Mouse (Mus musculus) T-cell, adult 66 days (primary cell): ENCODE measurements around the gene Anxa9. TPM values are rescaled to one million over a fixed set of nuclear protein-coding genes. Genes with fewer than 3 reads are reported as not detected.

ENCODE experiments used
- total RNA-seq, 2 experiments: library from RNA; stranded (reverse); gene quantifications; 3 replicates in 1 of 2; 4 replicates in 1 of 2; pipeline ENCODE4 v1.2.4; 2023

The Anxa9 gene
- total RNA-seq, result under 1 TPM; 0.38 to 0.71 TPM

DNA sequence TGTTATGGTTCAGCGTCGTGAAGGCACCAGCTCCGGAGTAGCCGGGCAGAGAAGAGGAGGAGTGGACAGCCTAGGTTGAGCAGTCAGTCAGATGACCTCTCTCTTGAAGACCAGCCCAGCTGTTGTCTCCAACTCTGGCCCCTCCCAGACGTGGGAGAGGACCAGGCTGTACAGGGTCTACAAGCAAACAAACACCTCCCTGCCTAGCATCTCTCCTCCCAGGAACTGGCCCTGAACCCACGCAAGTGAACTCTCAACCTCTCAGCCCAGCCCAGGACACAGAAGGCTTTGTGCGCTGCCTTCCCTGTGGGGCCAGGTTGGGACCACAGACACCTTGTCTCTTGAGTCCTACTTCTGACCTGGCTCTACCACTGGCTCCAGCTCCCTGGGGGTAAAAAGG is at the start of gene Anxa9:
TSS of gene Anxa9 (minus strand) at position 77 of the 400 bp plus-strand sequence.

DNA sequence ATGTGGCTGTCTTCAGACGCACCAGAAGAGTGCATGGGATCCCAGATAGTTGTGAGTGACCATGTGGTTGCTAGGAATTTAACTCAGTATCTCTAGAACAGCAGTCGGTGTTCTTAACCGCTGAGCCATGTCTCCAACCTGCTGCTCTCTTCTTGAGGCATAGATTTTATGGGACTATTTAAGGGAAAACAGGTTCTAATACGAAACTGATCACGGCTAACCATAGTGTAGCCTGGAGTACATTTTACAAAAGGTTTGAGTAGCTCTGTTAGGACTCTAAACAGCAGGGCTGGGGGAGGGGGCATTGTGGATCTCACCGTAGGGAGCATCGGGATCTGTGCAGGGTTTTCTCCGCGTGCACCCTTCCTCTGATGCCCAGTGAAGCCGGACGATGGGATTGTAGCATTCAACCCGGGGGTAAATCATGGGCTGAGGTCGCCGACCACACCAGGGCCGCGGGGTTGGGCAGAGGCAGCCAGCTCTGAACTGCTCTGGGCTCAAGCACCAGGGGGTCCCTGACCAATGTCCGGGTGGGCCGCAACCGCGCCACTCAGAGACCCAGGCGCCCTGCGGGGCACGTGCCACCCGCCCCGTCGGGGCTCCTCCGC is 7.6 kb upstream of the Anxa9 start, which contains the start of gene Cers2:
TSS of gene Cers2 (plus strand) at position 306 of the 608 bp plus-strand sequence.

DNA sequence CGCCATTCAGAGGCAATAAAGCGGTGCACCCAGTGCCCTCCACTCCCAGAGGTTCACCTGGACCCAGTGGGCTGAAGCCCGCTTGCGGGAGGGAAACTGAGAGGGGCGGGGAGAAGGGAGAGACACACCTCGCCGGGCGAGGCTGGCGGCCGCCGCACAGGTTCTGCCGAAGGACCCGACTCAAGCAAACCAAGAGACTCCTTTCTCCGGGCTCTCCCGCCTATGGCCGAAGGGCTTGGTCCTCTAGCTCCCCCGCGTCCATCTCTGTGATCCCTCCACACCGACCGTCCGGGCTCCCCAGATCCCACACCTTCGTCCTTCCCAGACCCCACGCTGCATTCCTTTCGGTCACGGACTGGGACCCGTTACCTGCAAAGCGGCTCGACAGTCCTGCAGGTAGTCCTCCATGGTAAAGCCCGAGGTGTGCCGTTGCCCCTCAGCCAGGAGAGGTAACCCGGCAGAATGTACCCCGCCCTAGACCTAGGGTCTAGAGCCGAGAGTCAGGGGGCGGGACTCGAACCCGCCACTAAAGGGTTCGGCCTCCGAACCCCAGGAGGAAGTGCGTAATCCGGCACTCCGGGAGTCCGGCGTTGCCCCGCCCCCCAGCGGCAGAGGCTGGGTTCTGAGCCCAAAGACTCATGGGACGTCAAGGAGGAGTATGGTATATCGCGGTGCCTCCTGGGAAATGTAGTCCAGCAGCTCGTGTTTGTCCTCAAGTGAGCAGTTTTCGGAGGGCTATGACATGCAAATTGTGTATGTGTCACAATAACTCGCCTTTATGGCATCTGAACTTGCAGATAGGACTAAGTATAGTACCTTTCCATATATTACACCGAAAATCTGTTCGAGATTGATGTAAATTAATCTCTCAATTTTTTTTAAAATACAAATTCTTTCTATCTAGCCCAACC is 25.5 kb downstream of the Anxa9 start, which contains the start of the genes Mindy1 and Prune1:
TSS of gene Mindy1 (plus strand) at position 130 of the 911 bp plus-strand sequence.
TSS of gene Prune1 (minus strand) at position 861 of the 911 bp plus-strand sequence.

GRCm38 (mm10) chr3:95250783-95251424 is 56.1 kb downstream of the Anxa9 start, which contains the start of gene Bnipl:
TSS of gene Bnipl (minus strand) at chr3:95251193.

Other genes starting within 250 kb of the Anxa9 start
- 10 to 100 TPM; 50.7 to 51.1 TPM for gene Pip5k1a, start 200.2 kb downstream of the Anxa9 start, total RNA-seq
- gene Vps72, start 196.2 kb downstream of the Anxa9 start, total RNA-seq, result 10 to 100 TPM; 52.0 to 60.6 TPM
- 1 to 10 TPM; 1.8 to 2.5 TPM for gene Tmod4, start 182.7 kb downstream of the Anxa9 start, total RNA-seq
- gene Scnm1, start 173.2 kb downstream of the Anxa9 start, total RNA-seq, result 10 to 100 TPM; 73.5 to 75.0 TPM
- gene Lysmd1, start 173.1 kb downstream of the Anxa9 start, total RNA-seq, result 1 to 10 TPM; 4.9 to 6.6 TPM
- gene Tnfaip8l2, start 164.8 kb downstream of the Anxa9 start, total RNA-seq, result 10 to 100 TPM; 72.2 to 80.0 TPM
- 1 to 10 TPM; 3.1 to 5.3 TPM for gene Sema6c, start 146.7 kb downstream of the Anxa9 start, total RNA-seq
- 10 to 100 TPM; 73.2 to 77.2 TPM for gene Gabpb2, start 89.3 kb downstream of the Anxa9 start, total RNA-seq
- 100 to 1,000 TPM; 269 to 294 TPM for gene Cdc42se1, start 78.4 kb downstream of the Anxa9 start, total RNA-seq
- gene Mllt11, start 75.0 kb downstream of the Anxa9 start, total RNA-seq, result 1 to 10 TPM; 9.8 TPM
- gene Gm128, start 65.6 kb downstream of the Anxa9 start, total RNA-seq, result not detected
- 1 to 10 TPM in 1 of 2 experiments, not detected in 1; 1.0 TPM for gene Bnipl, start 56.0 kb downstream of the Anxa9 start, total RNA-seq
- 10 to 100 TPM; 14.8 to 17.9 TPM for gene Mindy1, start 25.8 kb downstream of the Anxa9 start, total RNA-seq
- gene Prune1, start 25.1 kb downstream of the Anxa9 start, total RNA-seq, result 1 to 10 TPM; 8.6 to 9.1 TPM
- gene Cers2, start 7.6 kb upstream of the Anxa9 start, total RNA-seq, result 100 to 1,000 TPM; 116 to 124 TPM
- 10 to 100 TPM; 39.7 to 40.6 TPM for gene Setdb1, start 50.0 kb upstream of the Anxa9 start, total RNA-seq
- gene 4930558C23Rik, start 95.7 kb upstream of the Anxa9 start, total RNA-seq, result not detected
- 10 to 100 TPM; 65.3 to 77.8 TPM for gene Arnt, start 127.2 kb upstream of the Anxa9 start, total RNA-seq
- gene Ctsk, start 192.1 kb upstream of the Anxa9 start, total RNA-seq, result 1 to 10 TPM; 3.0 TPM
- 10 to 100 TPM; 90.7 to 96.5 TPM for gene Ctss, start 219.6 kb upstream of the Anxa9 start, total RNA-seq